Mouse (Mus musculus) E14TG2a.4 (cell line): ENCODE results near the gene Bmp5.

ENCODE experiments used
- CTCF ChIP-seq: conservative IDR thresholded peaks from 2 replicates; pipeline ENCODE4 v1.5.1; 2014; ENCODE audit warnings: low read length
- NANOG ChIP-seq: IDR thresholded peaks from 2 replicates; pipeline ENCODE4 v1.6.1; 2014; ENCODE audit warnings: borderline replicate concordance, low read length, mixed read lengths

- no peak for TF ChIP-seq CTCF
- TF ChIP-seq NANOG, result no peak
These were observed 111.8 kb downstream of the Bmp5 start for GRCm38 (mm10) chr9:75886801-75887544.
